Mouse (Mus musculus) mesoderm, embryonic 11.5 days (tissue): Measurements from ENCODE around the gene Plcd4.
"Not testable (repeated sequence)": the region's sequence is repeated elsewhere in the genome, so short reads cannot be mapped to it uniquely, and the experiment has no call there.

Experiments used
- DNase-seq: peaks from one replicate; pipeline ENCODE4 v3.0.0-alpha.2; 2012; ENCODE audit warnings: low read depth, low spot score

Gene Plcd4

GRCm38 (mm10) chr1:74542451-74542961 lies at the start of gene Plcd4:
Plcd4 (plus strand) TSS chr1:74542888.
- peak; percentile 14 for DNase-seq

GRCm38 (mm10) chr1:74501106-74501505 lies 41.6 kb upstream of the Plcd4 start:
- DNase-seq = no peak

GRCm38 (mm10) chr1:74505393-74505720 lies 37.3 kb upstream of the Plcd4 start:
- DNase-seq = no peak

- peak; percentile 100 for DNase-seq
Measured at GRCm38 (mm10) chr1:74505721-74506464, 36.8 kb upstream of the Plcd4 start, which contains the start of gene Cnot9. Cnot9 (plus strand) TSS chr1:74506058.

- DNase-seq = peak; percentile 91
Measured at GRCm38 (mm10) chr1:74506471-74506881, 36.2 kb upstream of the Plcd4 start.

GRCm38 (mm10) chr1:74507780-74508179 lies 34.9 kb upstream of the Plcd4 start:
- no peak for DNase-seq

- no peak for DNase-seq
Measured at GRCm38 (mm10) chr1:74511306-74511705, 31.4 kb upstream of the Plcd4 start.

GRCm38 (mm10) chr1:74512999-74513398 lies 29.7 kb upstream of the Plcd4 start:
- DNase-seq = not testable (repeated sequence)

GRCm38 (mm10) chr1:74519875-74520274 lies 22.8 kb upstream of the Plcd4 start:
- DNase-seq = no peak

GRCm38 (mm10) chr1:74524746-74525145 lies 17.9 kb upstream of the Plcd4 start:
- no peak for DNase-seq

- DNase-seq = no peak
Measured at GRCm38 (mm10) chr1:74528589-74528988, 14.1 kb upstream of the Plcd4 start.

- no peak for DNase-seq
Measured at GRCm38 (mm10) chr1:74538650-74539049, 4.0 kb upstream of the Plcd4 start.

- no peak for DNase-seq
Measured at GRCm38 (mm10) chr1:74544184-74544583, 1.5 kb downstream of the Plcd4 start, which contains the start of gene Usp37. Usp37 (minus strand) TSS chr1:74544284.

- DNase-seq = no peak
Measured at GRCm38 (mm10) chr1:74559061-74559460, 16.4 kb downstream of the Plcd4 start.

- no peak for DNase-seq
Measured at GRCm38 (mm10) chr1:74565834-74566233, 23.1 kb downstream of the Plcd4 start.

GRCm38 (mm10) chr1:74569739-74570719 lies 27.3 kb downstream of the Plcd4 start:
- DNase-seq = no peak

GRCm38 (mm10) chr1:74582621-74583020 lies 39.9 kb downstream of the Plcd4 start:
- no peak for DNase-seq

- no peak for DNase-seq
Measured at GRCm38 (mm10) chr1:74584616-74585398, 42.1 kb downstream of the Plcd4 start.

- DNase-seq = no peak
Measured at GRCm38 (mm10) chr1:74587233-74587772, 44.6 kb downstream of the Plcd4 start.

- peak; percentile 99 for DNase-seq
Measured at GRCm38 (mm10) chr1:74587773-74588445, 45.2 kb downstream of the Plcd4 start, which contains the start of the genes Zfp142 and Bcs1l. Zfp142 (minus strand) TSS chr1:74588246. Bcs1l (plus strand) TSS chr1:74588289.
